Mouse (Mus musculus) kidney, adult 18-20 months (tissue): Measurements from ENCODE around the gene Etfdh.

Experiments
- DNase-seq: peaks from one replicate; pipeline ENCODE4 v3.0.0; 2021

The Etfdh gene

DNA sequence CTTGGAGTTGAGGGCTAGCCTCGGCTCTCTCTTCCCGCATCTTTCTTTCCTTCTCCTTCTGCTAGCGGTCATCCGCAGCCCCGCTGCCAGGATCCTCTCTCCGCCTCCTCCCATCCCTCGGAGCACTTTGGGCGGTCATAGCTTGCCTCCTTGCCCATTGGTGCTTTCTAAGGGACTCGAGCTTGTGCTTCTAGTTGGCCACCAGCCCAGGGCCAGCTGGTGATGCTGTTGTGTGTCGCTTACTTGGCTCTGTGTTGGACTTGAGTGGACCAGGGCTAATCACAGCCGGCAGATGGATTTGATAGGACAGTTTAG lies at the start of gene Etfdh:
Etfdh (minus strand) TSS at position 85 of the 315 bp plus-strand sequence.
- no peak for DNase-seq

DNA sequence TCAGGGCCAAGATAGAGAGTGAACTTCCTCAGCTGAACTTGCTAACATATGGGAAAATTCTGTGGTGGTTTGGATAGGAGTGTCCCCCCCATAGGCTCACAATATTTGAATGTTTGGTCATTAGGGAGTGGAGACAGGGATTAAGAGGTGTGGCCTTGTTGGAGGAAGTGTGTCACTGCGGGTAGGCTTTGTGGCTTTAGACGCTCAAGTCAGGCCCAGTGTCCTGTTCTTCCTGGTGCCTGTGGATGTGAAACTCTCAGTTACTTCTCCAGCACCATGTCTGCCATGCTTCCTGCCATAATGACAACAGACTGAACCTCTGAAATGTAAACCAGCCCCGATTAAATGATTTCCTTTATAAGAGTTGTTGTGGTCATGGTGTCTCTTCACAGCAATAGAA lies 47.1 kb upstream of the Etfdh start:
- no peak for DNase-seq

DNA sequence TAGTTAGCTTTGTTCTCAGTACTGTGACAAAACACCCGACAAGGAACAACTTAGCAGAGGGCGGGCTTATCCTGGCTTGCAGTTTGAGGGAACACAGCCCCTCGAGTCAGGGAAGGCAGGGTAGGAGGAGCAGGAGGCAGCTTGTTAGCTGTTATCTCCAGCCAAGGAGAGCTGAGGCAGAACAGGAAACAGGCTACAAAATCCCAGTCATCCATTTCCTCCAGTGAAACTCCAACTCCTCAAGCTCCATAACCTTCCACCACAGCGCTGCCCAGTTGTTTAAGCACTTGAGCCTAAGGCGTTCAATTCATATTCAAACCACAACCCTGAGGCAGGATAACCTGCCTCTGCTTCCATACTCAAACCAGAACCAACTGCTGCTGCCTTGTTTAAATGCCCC lies 45.3 kb upstream of the Etfdh start:
- DNase-seq, result no peak

DNA sequence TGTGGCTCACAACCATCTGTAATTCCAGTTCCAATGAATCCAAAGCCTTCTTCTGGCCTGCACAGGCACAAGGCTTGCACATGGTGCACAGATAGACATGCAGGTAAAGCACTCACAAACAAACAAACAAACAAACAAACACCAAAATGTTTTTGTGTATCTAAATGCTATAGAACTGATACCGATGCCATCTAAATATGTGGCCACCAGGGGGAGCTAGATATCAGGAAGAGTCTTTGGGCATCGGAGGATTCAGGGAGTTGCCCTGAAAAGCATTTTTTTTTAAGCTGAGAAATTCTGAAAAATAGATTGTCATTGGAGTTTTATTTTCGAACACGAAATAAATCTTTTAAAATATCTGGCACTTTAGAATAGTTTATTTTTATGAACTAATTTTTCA lies 43.8 kb upstream of the Etfdh start:
- peak; percentile 51 for DNase-seq

DNA sequence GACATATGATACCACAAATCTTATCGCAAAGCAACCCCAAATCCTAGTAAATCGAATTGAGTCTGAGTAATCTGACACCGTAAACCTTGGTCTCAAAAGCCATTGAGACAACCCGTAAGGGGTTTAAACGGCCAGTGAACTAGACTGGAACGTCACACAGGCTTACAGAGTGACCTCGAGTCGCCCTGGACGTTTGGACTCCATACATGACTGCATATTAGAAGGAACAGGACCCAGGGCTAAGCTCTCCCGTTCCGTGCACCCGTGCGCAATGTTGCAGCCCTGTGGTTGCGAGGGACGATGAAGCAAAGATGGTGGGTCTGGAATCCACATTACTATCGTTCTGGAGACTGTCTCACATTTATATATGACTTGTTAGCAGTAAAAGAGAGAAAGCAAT lies 42.9 kb upstream of the Etfdh start:
- no peak for DNase-seq

DNA sequence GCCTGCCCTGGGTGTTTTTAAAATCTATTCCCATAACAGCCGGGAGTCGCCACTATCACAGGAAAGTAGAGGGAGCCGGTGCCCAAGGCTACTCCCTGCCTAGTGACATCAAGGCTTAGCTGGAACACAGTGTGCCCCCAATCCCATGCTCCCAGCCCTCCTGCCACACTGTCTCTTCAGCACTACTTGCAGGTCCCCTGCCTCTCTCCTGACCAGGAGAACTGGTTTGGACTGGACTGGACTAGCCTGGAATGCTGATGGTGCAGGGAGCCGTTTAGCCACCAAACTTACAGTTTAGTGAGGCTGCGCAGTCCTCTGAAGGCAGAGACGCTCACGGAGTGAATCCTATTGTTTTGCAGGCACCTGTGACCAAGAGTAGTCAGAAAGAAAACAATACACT lies 41.3 kb upstream of the Etfdh start:
- peak; percentile 25 for DNase-seq

DNA sequence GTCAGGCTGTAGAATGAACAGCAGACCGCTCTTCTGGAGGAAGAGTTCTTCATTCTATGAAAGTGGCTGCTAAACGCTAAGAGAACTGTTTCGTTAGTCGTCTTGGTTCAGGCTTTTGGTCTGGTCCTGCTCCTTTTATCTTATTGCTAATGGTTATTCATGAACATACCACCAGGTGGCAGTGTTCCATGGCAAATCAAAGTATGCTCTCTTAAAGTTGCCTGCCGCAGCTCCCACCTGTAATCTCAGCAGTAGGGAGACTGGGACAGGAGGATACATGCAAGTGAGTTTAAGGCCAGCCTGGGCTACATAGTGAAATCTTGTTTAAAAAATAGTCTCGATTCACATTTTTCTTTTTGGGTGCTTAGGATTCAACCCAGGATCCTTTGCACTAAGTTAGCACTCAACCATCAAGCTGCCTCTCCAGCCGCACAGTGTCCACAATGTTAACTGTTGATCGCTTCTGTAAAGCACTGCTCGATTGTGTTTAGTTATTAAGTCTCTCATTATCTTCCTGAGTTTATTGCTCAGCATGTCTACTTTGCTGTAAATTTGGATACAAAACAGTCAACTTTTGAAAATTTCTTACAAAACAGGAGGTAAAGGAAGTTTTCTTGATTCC lies 35.6 kb upstream of the Etfdh start:
- DNase-seq, result peak; percentile 28

DNA sequence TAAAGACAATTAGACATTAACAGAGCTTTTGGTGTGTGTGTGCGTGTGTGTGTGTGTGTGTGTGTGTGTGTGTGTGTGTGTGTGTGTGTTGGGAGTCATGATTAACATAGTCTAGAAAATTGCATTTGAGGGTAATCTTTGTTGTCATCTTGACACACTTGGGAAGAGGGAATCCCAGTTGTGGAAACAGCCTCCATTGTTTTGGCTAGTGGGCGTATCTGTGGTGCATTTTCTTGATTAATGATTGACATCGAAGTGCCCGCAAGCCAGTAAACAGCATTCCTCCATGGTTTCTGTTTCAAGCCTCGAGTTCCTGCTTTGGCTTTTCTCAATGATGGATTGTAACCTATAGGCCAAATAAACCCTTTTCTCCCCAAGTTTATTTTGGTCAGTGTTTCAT lies 27.4 kb upstream of the Etfdh start:
- no peak for DNase-seq

DNA sequence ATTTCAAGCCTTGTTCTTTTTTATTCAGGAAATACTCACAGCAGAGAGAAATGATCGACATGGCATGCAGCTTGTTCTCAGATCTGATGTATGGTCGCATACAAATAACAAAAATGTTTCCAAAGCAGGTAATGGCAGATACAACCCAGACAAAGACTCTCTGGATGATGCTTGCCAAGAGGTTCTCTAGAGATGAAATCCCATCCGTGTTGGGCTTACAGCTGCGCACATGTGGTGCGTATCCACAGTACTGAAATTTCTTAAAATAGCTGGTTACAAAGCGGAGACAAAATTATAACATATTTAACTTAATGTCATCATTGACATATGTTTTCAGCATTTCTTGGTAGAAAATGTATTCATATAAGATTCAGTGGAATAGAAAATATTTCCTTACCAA lies 22.8 kb upstream of the Etfdh start:
- DNase-seq, result no peak

DNA sequence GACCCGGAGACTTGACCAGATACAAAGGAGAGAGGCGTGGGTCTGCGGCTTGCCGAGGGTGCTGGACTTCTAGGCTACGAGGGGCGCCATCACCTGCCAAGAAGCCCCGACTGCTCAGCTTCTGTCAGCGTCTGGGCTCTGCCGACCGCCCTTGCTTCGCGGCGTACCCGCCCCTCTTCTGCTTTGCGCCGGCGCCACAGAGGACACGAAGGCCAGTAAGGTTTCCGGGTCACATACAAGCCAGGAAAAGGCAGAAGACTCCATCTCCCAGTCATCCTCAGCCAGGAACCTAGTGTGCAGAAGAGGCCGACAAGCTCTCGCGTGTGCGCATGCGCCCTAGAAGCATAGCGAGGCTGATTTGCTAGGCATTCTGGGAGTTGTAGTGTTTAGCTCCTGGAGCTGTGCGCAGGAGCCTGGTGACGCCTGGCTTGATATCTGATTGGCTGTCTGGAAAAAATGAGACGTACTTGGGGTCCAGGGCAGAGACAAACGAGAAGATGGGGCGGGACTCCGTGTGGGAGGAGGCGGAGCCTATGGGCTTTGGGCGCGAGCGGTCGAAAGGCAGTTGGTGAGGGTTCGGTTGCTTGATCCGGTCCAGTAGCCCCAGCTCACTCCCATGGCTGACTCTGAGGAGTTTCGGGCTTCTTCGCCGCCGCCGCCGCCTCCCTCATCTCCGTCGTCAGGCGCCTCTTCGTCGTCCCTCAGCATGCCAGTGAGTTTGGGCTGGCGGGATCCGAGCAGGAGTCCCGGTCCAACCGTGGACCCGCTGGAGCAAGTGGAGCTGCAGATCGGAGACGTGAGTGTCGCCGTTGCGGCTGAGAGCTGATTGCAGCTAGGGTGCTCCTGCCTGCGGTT lies 512 bp downstream of the Etfdh start, which contains the start of gene 4930579G24Rik:
4930579G24Rik (plus strand) TSS at position 519 of the 855 bp plus-strand sequence.
- peak; percentile 95 for DNase-seq

DNA sequence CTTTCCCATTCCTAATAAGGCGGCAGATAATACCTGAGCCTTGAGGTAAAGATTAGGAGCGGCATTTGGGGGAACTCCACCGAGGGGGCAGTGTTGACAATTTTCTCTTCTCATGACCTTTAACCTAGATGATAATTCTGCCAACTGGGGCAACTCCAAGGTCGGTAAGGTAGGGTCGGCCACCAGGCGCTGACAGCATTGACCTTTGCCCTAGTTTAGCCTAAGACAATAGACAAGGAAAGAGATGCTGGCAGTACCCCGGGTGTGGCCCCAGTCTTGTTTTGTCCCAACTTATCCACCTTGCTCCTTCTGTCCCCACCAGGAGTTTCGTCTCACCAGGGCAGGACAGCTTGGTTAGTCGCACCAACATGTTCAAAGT lies 1.1 kb downstream of the Etfdh start:
- DNase-seq, result no peak

DNA sequence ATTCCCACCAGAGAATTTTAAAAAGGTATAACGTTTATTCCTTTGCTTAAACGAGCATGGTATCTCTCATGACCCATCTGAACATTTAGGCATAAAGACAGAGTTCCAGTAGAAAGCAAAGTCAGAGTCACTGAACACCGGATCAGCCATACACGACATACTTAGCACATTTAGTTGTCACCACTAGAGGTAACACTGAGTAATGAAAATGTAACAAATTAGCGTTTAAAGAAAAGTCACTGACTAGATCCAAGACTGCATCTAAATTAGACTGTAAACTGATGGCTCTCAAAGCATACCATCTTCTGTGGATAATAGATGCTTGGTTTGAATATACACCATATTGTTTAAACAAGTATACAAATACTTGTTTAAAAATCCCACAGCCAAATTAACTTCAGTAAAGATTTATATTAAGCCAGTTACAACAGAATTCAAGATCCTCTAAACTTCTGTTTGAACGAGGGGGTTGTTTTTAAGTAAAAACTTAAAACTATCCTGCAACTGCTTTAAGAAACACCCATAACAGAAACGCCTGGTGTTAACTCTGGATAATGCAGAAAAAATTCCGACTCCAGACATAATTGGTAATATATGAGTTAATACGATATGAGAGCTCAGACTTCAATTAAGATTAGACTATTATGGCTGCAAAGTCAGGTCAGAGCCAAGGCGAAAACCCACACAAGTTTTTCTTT lies 1.7 kb downstream of the Etfdh start:
- DNase-seq, result no peak

DNA sequence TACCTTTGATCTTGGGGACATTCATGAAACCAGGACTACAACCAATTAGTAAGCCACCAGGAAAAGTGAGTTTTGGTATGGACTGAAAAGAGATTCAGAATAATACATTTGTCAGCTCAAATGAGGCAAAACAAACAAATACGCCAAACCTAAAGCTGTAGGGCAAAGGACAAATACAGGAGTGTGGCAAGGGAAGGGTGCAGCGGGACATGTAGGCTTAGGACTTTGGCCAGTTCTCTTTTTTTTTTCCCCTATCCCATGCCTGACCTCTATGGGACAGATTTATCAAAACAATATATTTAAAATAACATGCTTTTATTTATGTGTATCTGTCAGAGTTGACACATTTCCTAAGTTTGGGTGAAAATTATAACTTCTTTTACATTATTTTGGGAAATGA lies 19.4 kb downstream of the Etfdh start:
- DNase-seq, result no peak

DNA sequence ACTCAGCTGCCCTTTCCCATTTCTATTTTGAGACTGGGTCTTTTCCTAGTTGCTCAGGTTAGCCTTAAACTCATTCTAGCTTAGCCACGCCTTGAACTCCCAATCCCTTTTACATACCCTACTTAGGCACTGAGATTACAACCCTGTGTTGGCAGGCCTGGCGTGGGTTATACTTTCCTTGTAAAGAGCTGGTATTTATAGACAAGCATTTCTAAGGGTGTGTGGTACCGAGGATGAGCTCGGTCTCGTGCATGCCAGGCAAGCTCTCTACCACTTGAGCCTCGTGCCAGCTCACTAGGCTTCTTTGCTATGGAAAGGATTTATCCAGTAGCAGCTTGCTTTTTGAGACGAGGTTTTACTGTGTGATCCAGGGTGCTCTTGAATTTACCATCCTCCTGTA lies 33.8 kb downstream of the Etfdh start:
- no peak for DNase-seq

DNA sequence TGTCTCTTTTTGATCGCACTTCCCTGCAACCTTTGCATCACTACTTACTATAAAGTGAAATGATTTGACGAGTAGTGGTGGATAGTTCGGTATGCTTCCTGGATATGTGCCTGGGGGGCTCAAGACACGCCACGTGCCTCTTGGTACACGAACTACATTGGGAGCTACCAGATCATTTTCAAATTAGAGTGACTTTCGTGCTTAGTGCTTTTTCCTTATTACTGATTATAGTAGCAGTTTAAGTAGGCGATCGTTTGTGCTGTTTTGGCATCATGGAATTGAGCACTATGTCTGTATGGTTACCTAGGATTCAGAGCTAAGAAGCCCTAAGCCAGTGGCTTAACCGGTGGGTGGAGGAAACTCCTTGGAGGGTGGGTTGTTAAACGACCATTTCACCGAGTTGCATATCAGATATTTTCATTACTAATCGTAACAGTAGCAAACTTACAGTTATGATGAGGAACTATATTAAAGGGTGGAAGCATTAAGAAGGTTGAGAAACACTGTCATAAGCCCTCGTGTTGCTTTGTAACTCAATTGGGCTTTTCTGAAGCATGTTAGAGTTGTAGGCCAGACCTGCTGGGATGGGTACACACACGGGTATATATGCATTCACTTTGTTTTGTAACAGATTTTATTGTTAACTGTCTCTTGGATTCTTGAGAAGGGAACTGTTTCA lies 37.4 kb downstream of the Etfdh start:
- DNase-seq, result no peak

DNA sequence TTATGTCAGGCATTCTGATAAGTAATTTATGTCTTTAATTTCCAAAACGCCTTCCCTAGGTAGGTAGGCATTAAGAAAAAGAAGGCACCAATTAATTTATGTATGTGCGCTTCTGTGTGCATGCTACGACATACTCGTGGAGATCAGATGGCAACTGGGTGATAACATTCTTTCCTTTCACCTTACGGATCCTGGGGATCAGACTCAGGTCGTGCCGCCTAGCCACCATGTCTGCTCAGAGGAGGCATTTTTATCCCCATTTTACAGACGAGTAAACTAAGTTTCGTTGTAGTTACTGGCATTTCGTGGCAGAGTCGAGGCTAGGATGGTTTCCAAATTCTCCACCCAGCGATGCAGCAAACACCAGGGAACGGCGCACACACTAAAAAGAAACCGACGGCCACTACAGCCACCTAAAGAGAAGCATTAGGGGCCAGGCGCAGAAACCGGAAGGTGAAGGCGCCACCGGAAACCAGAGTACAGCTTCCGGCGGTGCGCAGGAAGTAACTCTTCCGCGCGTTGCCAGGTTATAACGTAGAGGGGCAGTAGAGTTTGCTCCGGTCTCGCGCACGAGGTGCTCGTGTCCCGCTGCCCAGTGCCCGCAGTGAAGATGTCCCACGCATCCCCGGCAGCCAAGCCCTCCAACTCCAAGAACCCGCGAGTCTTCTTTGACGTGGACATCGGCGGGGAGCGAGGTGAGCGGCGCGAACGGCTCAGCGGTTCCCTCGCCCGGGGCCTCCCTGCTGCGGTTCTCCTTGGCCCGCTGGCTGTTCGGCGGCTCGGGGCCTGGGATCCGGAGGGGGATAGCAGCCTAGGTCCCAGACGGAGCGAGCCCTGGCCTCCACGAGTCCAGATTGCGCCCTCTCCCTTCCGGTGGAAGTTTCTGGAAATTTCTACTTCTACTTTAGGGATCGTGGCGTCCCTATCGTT lies 38.2 kb downstream of the Etfdh start, which contains the start of gene Ppid:
Ppid (plus strand) TSS at position 480 of the 930 bp plus-strand sequence.
- peak; percentile 78 for DNase-seq

DNA sequence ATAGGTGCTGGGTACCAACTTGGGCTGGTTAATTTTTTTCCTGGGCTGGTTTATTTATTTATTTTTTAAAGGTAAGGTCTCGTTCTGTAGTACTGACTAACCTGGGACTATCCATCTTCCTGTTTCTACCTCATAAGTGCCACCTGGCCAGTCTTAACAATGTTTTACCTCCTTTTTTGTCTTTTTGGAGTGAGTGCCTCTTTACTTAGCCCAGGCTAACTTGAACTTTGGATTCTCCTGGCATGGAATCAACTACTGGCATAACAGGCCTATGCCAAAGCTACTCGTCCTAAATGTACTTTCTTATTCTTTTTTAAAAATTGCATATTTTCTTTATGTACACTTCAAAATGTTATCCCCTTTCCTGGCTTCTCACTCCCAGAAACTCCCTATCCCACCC lies 39.6 kb downstream of the Etfdh start:
- DNase-seq, result no peak

DNA sequence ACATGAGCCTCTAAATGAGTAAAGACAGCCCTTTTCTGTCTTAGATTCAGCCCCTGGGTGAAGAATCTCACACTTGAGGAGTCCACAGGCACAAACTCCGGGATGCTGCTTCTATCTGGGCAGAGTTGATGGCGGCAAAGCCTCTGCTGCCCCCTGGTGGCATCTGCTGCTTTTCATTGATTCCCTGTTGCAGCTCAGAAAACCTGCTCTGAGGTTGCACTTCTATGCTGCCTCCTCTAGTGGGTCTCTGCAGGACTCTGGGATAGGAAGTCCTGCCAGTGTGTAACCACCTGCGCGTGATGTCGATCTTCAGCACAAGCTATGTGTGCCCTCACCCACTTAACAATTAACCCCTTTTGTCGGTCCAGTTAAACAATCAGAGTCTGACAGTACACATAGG lies 42.5 kb downstream of the Etfdh start:
- DNase-seq, result peak; percentile 94

DNA sequence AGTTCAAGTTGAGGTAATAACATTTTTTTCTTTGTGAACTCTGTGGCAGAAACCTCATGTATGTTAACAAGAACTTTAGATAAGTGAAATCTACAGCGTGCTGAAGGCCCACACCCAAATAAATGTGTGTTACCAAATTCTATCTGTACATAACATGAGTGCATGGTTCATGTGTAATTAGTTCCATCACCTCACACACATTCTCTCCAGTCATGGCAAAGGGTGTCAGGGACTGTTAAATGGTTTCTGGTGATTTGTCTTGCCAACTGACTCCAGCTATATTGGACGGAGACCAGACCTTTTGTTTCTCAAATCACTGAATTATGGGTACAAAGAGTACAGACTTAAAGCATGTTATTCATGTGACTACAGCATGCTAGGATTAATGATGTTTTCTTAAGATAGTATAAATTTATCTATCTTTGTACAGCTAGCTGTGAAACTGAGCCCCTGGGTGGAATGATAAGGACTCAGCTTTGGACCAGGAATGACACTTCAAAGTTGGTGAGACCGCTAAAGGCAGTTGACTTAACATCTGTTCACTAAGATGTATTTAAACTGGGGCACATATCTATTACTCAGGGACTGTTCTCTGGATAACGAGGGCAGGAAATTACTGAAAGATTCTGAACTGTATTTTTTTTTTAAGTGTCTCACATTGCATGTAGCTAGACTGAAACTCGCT lies 49.3 kb downstream of the Etfdh start:
- no peak for DNase-seq

DNA sequence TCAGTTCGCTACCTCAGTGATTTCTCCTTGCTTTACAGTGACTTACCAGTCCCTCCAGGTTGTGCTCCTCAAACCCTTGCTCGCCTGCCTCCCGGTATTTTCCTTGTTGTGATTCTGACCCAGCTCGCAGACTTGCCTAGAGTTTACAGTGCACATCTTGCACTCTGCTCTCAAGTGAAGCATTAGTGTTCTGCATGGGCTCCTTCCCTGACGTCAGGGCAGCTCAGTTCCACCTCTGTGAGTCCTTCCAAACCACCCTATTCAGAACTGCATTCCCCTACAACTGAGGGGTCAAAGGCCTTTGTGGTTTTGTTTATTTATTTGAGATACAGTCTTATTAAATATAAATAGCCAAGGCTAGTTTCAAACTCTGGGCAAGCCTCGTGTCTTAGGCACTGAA lies 51.1 kb downstream of the Etfdh start:
- no peak for DNase-seq

DNA sequence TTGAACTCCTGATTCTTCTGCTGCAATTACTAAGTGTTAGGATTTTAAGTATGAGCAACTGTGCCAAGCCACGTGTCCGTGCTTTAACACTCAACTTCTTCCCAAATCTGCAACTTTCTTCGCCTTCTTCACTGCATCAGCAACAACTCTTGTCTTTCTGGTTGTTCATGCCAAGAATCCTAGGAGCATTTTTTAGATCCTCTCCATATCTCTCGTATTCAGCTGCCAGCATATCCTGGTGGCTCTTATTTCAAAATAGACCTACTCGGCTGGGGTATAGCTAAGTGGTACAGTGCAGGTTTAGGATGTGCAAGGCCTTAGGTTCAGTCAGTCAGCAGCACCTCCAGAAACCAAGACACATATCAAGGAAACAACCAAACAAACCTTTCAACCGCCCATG lies 51.7 kb downstream of the Etfdh start:
- DNase-seq, result no peak

DNA sequence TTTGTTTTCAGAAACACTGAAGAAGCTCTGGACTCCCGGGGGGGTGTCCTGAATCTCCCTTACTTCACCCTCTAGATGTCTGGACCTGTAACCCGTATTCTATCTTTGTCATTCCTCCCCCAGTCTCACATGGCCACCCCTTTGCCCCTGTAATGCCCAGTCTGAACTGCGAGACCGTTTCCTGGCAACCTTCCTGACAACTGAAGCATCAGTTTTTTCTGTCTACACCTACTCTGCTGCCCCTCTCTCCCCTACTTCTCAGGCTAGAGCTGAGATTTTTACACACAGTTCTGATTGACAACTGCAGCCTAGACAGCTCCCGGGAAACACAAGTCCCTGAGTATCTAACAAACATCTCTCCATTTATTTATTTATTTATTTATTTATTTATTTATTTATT lies 52.4 kb downstream of the Etfdh start:
- DNase-seq, result no peak
